Mouse (Mus musculus) gastrocnemius, adult 2 months (tissue): ENCODE data around the gene Col6a5. TPM values are rescaled to one million over a fixed set of nuclear protein-coding genes. Genes with fewer than 3 reads are reported as not detected.

Experiments
- DNase-seq: peaks from one replicate; pipeline ENCODE4 v3.0.0; 2022
- H3K27ac ChIP-seq: fragments of 200-600 bp; 2 replicates; pipeline ENCODE4 v1.8.1; 2022; ENCODE audit warnings: mild to moderate bottlenecking
- H3K4me3 ChIP-seq: fragments of 200-600 bp; 2 replicates; pipeline ENCODE4 v1.8.1; 2022; ENCODE audit warnings: mild to moderate bottlenecking, moderate library complexity
- CTCF ChIP-seq: fragments of 200-600 bp; IDR thresholded peaks from 2 replicates; pipeline ENCODE4 v1.8.1; 2022; ENCODE audit warnings: antibody characterized with exemption, mild to moderate bottlenecking, moderate library complexity
- intact Hi-C: fragments of 180-260 bp; cut with DNase I; formaldehyde crosslinking; loops from one replicate; pipeline ENCODE4 v1.15.1; 2025
- total RNA-seq, 2 experiments: library from RNA; stranded (reverse); gene quantifications; 2 replicates each; pipeline ENCODE4 v1.2.3; 2021

Gene Col6a5
- total RNA-seq, 2 experiments from 2014 or later, result 0.08 to 0.10 TPM

DNA sequence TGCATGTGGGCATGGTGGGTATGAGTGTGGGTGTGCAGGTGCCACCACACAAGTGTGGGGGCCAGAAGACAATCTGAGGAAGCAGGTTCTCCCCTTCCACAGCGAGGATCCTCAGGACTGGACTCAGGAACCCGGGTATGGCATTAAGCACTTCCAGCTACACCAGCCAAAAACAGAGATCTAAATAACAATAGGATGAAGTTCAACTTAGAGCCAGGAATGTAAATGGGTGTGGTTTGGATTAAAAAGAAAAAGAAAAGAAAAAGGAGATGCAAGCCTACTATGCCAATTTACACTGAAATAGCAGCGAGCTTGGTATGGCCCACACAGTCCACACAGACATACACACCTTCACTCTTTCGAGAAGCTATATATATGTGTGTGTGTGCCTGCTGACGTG, 7.5 kb upstream of the Col6a5 start:
- intact Hi-C loops, result no loop called here
- Histone ChIP-seq H3K4me3 (no peak overlapping the region), H3K27ac (no peak overlapping the region)
- no peak for TF ChIP-seq CTCF
- DNase-seq, result no peak

- no peak overlapping the region for H3K27ac ChIP-seq
- intact Hi-C loops, result no loop called here
- no peak overlapping the region for H3K4me3 ChIP-seq
- DNase-seq, result no peak
- TF ChIP-seq CTCF, result no peak
These were observed 1.3 kb downstream of the Col6a5 start for GRCm38 (mm10) chr9:105959116-105959515.

DNA sequence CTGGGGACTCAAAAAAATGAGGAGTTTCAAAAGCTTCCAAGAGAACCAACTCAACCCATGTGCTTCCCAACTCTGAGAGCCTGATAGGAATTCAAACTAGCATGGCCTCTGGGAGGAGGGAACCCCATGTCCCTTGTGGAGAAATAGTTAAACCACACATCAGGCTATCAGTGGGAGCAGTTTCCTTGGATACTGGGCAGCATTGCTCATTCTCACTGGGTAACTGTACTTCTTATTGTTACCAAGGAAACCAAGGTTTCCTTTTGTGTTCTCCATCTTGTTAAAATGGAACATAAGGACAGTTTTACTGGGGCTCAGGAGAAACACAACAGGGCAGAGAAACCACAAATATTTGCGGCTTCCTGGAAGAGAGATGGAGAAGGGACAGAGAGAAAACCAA, 10.7 kb downstream of the Col6a5 start:
- TF ChIP-seq CTCF, result no peak
- H3K27ac ChIP-seq, result no peak overlapping the region
- no peak overlapping the region for H3K4me3 ChIP-seq
- intact Hi-C loops, result no loop called here
- no peak for DNase-seq

GRCm38 (mm10) chr9:105947577-105947976, 12.9 kb downstream of the Col6a5 start:
- H3K4me3 ChIP-seq, result no peak overlapping the region
- intact Hi-C loops, result no loop called here
- TF ChIP-seq CTCF, result no peak

GRCm38 (mm10) chr9:105933816-105934215, 26.6 kb downstream of the Col6a5 start:
- no peak for DNase-seq
- intact Hi-C loops, result no loop called here
- Histone ChIP-seq H3K4me3 (no peak overlapping the region), H3K27ac (no peak overlapping the region)
- TF ChIP-seq CTCF, result no peak

More at GRCm38 (mm10) chr9:105947577-105947976, 12.9 kb downstream of the Col6a5 start:
- DNase-seq, result no peak
- no peak overlapping the region for H3K27ac ChIP-seq

DNA sequence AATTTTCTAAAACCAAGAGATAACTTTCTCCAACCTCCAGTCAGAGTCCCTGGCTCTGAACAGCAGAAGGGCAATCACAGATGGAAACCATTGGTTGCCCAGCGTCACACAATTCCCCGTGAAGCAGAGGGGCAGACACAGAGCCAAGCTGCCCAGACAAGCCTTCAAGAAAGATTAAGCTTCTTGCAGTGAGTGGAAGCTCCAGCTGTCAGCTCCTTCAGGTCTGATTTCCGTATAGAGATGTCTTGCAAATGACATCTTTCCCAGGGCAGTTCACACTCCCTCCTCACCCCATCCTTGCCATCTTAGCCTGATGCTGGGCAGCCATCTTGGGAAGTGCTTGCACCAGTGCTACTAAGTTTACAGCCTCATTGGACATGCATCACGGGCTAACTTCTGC, 31.2 kb downstream of the Col6a5 start:
- Histone ChIP-seq H3K27ac (no peak overlapping the region), H3K4me3 (no peak overlapping the region)
- no peak for TF ChIP-seq CTCF
- DNase-seq, result no peak
- intact Hi-C loops, result no loop called here

GRCm38 (mm10) chr9:105928406-105929071, 31.9 kb downstream of the Col6a5 start:
- DNase-seq, result no peak
- no peak overlapping the region for H3K4me3 ChIP-seq
- no peak for TF ChIP-seq CTCF
- intact Hi-C loops, result no loop called here
- H3K27ac ChIP-seq, result no peak overlapping the region

DNA sequence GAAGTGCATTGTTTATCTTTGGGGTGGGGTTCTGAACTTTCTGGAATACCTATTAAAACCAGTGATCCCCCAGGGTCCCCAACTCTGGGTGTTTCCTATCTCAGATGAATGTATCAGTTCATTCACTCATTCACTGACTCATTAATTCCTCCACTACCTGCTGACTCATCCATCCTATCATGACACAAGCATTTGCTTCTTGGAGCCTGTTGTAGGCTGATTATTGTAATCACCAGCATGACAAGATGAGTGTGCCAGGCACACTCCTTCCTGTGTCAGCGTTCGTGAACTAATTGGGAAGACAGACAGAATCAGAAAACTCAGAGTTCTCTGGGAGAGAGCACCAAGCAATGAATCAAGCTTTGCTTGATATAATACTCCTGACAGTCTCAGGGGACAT, 36.8 kb downstream of the Col6a5 start:
- no peak for TF ChIP-seq CTCF
- no peak overlapping the region for H3K27ac ChIP-seq
- H3K4me3 ChIP-seq, result no peak overlapping the region
- intact Hi-C loops, result no loop called here
- DNase-seq, result no peak

GRCm38 (mm10) chr9:105915186-105915585, 45.3 kb downstream of the Col6a5 start:
- DNase-seq, result no peak
- Histone ChIP-seq H3K27ac (no peak overlapping the region), H3K4me3 (no peak overlapping the region)
- no peak for TF ChIP-seq CTCF
- intact Hi-C loops, result no loop called here

DNA sequence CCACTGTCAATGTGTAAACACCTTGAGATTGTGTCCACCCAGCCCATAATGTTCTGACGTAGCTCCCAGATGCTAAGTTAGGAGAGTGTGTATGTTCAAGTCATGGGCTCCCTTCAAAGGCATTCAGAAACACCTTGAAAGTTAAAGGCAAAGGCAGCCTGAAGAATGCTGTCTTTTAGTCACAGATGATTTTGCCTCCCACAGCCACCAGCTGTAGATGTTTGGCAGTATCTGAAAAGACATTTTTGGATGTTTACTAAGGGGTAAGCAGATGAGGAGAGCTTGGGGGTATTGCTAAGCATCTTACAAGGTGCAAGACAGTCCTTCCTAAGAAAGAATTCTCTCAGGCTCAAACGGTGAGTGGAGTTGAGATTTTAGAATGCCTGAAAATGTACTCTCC, 50.3 kb downstream of the Col6a5 start:
- H3K27ac ChIP-seq, result no peak overlapping the region
- intact Hi-C loops, result no loop called here
- TF ChIP-seq CTCF, result no peak
- no peak overlapping the region for H3K4me3 ChIP-seq
- no peak for DNase-seq

GRCm38 (mm10) chr9:105909352-105909751, 51.1 kb downstream of the Col6a5 start:
- intact Hi-C loops, result no loop called here
- Histone ChIP-seq H3K27ac (no peak overlapping the region), H3K4me3 (no peak overlapping the region)
- TF ChIP-seq CTCF, result no peak
- no peak for DNase-seq

GRCm38 (mm10) chr9:105907411-105907810, 53.0 kb downstream of the Col6a5 start:
- no peak overlapping the region for H3K27ac ChIP-seq
- TF ChIP-seq CTCF, result no peak
- DNase-seq, result no peak
- no peak overlapping the region for H3K4me3 ChIP-seq
- intact Hi-C loops, result no loop called here

DNA sequence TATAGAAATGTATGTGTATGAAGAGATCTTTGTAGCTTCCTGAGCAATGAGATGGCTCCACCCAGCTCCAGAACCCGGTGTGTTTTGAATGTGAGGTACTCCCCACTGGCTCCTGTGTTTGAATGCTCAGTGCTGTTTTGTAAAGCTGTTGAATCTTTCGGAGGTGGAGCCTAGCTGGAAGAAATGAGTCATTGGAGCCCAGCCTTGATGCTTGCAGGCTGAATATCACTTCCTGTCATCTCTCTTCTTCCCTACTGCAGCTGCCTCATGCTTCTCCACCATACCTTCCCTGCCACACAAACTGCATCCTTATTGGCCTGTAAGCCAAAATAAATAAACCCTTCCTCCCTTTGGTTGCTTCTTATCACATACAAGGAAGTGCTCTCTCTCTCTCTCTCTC, 72.9 kb downstream of the Col6a5 start:
- DNase-seq, result no peak
- no peak overlapping the region for H3K4me3 ChIP-seq
- intact Hi-C loops, result no loop called here
- H3K27ac ChIP-seq, result no peak overlapping the region
- no peak for TF ChIP-seq CTCF

- no peak for DNase-seq
- Histone ChIP-seq H3K4me3 (no peak overlapping the region), H3K27ac (no peak overlapping the region)
- intact Hi-C loops, result no loop called here
- TF ChIP-seq CTCF, result no peak
These were observed 75.6 kb downstream of the Col6a5 start for GRCm38 (mm10) chr9:105884656-105885430.
